Mouse (Mus musculus) lung, adult 2 months (tissue): ENCODE measurements around the gene Acr.

Experiments
- CTCF ChIP-seq: fragments of 200-500 bp; IDR thresholded peaks from 2 replicates; pipeline ENCODE4 v1.5.1; 2011; ENCODE audit warnings: mild to moderate bottlenecking, low read length, control low read depth; ENCODE audit not compliant: insufficient read depth
- POLR2A ChIP-seq: fragments of 200-500 bp; IDR thresholded peaks from 2 replicates; pipeline ENCODE4 v1.6.1; 2011; ENCODE audit warnings: low read depth, mild to moderate bottlenecking, control low read depth, low read length, borderline replicate concordance; ENCODE audit errors: extremely low read depth

DNA sequence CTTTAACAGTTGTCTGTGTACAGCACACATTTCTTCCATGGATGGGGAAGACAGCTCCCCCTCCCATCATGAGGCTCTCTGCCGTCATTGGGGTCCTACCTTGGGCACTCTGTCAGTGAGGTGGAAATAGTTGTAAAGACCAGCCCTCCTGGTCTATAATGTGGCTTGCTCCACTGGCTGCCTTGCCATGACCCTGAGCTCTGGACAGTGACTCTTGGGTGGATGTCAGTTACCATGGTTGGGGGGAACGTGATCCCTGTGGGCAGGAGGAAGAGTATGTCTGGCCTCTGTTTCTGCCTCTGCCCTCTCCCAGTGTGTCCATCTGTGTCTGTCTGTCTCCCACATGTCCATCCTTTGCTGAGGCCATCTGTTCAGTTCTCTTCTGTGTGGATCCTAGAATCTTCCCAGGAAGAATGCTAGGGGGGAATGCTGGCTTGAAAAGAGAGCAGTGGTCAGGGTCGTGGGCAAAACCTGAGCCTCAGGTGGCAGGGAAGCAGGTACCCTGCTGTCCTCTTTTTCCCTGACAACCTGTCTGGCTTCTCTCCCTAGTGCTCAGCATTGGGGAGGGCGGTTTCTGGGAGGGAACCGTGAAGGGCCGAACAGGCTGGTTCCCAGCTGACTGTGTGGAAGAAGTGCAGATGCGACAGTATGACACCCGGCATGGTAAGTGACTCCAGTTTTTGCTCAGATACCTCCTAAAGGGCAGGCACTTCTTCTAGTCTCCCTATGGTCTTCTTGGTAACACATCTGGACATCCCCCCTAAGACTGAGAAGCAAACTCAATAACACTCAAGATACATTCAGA lies 43.3 kb upstream of the Acr start:
- TF ChIP-seq CTCF, result no peak
- no peak for TF ChIP-seq POLR2A
